Mouse (Mus musculus): ENCODE measurements around the gene Swt1.

- TF ChIP-seq CTCF (IDR thresholded peaks at IDR 0.05; ENCODE audit: borderline replicate concordance, insufficient read depth, low read depth, low read length), result no peak
- no peak for TF ChIP-seq POLR2A (IDR thresholded peaks at IDR 0.05; ENCODE audit: borderline replicate concordance, insufficient read depth, low read length)
These were observed 85.3 kb downstream of the Swt1 start for GRCm38 (mm10) chr1:151342968-151343367.

All from cerebellum, adult 2 months (tissue).